9 mouse cellular contexts compared by ENCODE assay signal in the genomic region with DNA sequence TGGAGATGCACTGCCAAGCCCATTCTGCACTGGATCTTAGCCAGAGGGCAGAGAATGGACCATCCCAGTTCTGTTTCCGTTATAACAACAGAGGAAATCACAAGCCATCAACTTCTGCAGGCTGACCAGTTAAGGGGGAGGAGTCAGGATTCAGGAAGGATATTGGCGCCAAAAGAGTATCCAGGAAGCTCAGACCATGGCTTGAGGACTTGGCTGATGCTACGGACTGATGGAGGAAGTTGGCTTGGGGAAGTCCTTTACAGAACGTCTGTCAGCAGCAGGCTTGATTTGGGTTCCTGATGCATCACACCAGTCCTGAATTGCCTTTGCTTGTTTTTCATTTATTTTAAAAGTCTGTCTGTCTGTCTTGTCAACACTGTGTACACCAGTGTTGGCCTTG. TPM values are rescaled to one million over a fixed set of nuclear protein-coding genes. Genes with fewer than 3 reads are reported as not detected.
A peak's percentile ranks its signal among the peaks of the same experiment; 100 is the strongest.
DNase-seq lines count a peak whose midpoint lies in the region; ATAC-seq and TF ChIP-seq lines count a peak whose summit lies in the region.
"Had no signal": no experiment of that assay in that cellular context is flagged by ENCODE, and none has a peak within 500 bp of the region (broad histone marks: within the 10 kb centered on the region; RNA-seq: fewer than 3 reads in every experiment).

No protein-coding gene starts in this region.

- peaks cover 11% of the 10 kb centered on the region for H3K36me3 ChIP-seq in midbrain, embryonic 10.5 days
- H3K36me3 ChIP-seq in midbrain, embryonic 16.5 days (ENCODE audit: control insufficient read depth, insufficient read depth, low read length), result no peaks in the 10 kb centered on the region
- no peaks in the 10 kb centered on the region for H3K36me3 ChIP-seq in lung, embryonic 14.5 days (ENCODE audit: insufficient read depth)
- no peaks in the 10 kb centered on the region for H3K36me3 ChIP-seq in splenic B cell, adult 2 months (ENCODE audit: control insufficient read depth, insufficient read depth, low read length, poor library complexity, severe bottlenecking)
- H3K36me3 ChIP-seq in neural tube, embryonic 15.5 days, result peaks cover under 1% of the 10 kb centered on the region; the same call in 1 of the 2 replicates

- no peak overlapping the region for H3K4me2 ChIP-seq in midbrain, embryonic 16.5 days (ENCODE audit: low read length)
- H3K4me2 ChIP-seq in lung, embryonic 14.5 days, result no peak overlapping the region
- no peak overlapping the region for H3K4me2 ChIP-seq in neural tube, embryonic 15.5 days

- DNase-seq in adrenal gland, adult 2 months, result peak; percentile 48
- DNase-seq in adrenal gland, adult 8-10 months, result no peak
- DNase-seq in midbrain, embryonic 10.5 days (ENCODE audit: low spot score), result no peak
- DNase-seq in lung, embryonic 14.5 days, result peak; percentile 63
- DNase-seq in splenic B cell, adult 2 months (ENCODE audit: low read depth, low spot score), result peak; percentile 29

- H3K4me3 ChIP-seq in midbrain, embryonic 10.5 days, result 0 out of 2 replicates have a peak overlapping the region, but pooled peaks have one; percentile 96
- H3K4me3 ChIP-seq in midbrain, embryonic 16.5 days (ENCODE audit: low read depth, low read length), result no peak overlapping the region
- H3K4me3 ChIP-seq in lung, embryonic 14.5 days (ENCODE audit: low read depth, low read length), result no peak overlapping the region
- no peak overlapping the region for H3K4me3 ChIP-seq in neural tube, embryonic 15.5 days (replicated peaks)

- peaks cover 17% of the 10 kb centered on the region for H3K4me1 ChIP-seq in midbrain, embryonic 10.5 days
- H3K4me1 ChIP-seq in midbrain, embryonic 16.5 days (ENCODE audit: control insufficient read depth, insufficient read depth, low read length), result peaks cover 11% of the 10 kb centered on the region
- peaks cover 15% of the 10 kb centered on the region for H3K4me1 ChIP-seq in lung, embryonic 14.5 days (ENCODE audit: insufficient read depth)
- peaks cover 17% of the 10 kb centered on the region for H3K4me1 ChIP-seq in neural tube, embryonic 15.5 days

- no peak for TF ChIP-seq CTCF in lung, embryonic 14.5 days (IDR thresholded peaks at IDR 0.05; ENCODE audit: low read depth)

- 67% methylated on average over 4 of the region's 4 CpGs for WGBS in midbrain, embryonic 10.5 days
- WGBS in midbrain, embryonic 16.5 days, result 71% methylated on average over 4 of the region's 4 CpGs
- WGBS in lung, embryonic 14.5 days, result 46% methylated on average over 4 of the region's 4 CpGs
- 67% methylated on average over 4 of the region's 4 CpGs for WGBS in neural tube, embryonic 15.5 days

- no peaks in the 10 kb centered on the region for H3K9me3 ChIP-seq in midbrain, embryonic 10.5 days (replicated peaks)
- H3K9me3 ChIP-seq in midbrain, embryonic 16.5 days (replicated peaks; ENCODE audit: control insufficient read depth, low read length, poor library complexity, severe bottlenecking), result no peaks in the 10 kb centered on the region
- H3K9me3 ChIP-seq in lung, embryonic 14.5 days (ENCODE audit: low read depth, low read length), result no peaks in the 10 kb centered on the region
- H3K9me3 ChIP-seq in neural tube, embryonic 15.5 days (replicated peaks), result no peaks in the 10 kb centered on the region
- H3K9me3 ChIP-seq: limb, embryonic 12.5 days had no signal

- no peak overlapping the region for H3K9ac ChIP-seq in midbrain, embryonic 16.5 days (ENCODE audit: low read depth, low read length)
- H3K9ac ChIP-seq in lung, embryonic 14.5 days, result no peak overlapping the region
- no peak overlapping the region for H3K9ac ChIP-seq in neural tube, embryonic 15.5 days (replicated peaks)

- H3K27ac ChIP-seq in midbrain, embryonic 10.5 days (replicated peaks), result no peak overlapping the region
- H3K27ac ChIP-seq in midbrain, embryonic 16.5 days (ENCODE audit: low read length), result no peak overlapping the region
- H3K27ac ChIP-seq in lung, embryonic 14.5 days (ENCODE audit: low read depth), result no peak overlapping the region
- H3K27ac ChIP-seq in neural tube, embryonic 15.5 days (replicated peaks), result no peak overlapping the region
- H3K27ac ChIP-seq: limb, embryonic 12.5 days had no signal

- ATAC-seq in midbrain, embryonic 16.5 days, result no peak
- no peak for ATAC-seq in lung, embryonic 14.5 days (ENCODE audit: insufficient read depth)
- ATAC-seq in cerebellum, adult (ENCODE audit: insufficient number of reproducible peaks, low FRiP score, low TSS enrichment), result no peak
- ATAC-seq in neural tube, embryonic 15.5 days (ENCODE audit: low FRiP score), result no peak

- peaks cover 16% of the 10 kb centered on the region; the same call in 1 of the 2 replicates for H3K27me3 ChIP-seq in midbrain, embryonic 10.5 days (ENCODE audit: low read depth, poor library complexity, severe bottlenecking)
- H3K27me3 ChIP-seq in midbrain, embryonic 16.5 days (ENCODE audit: control insufficient read depth, insufficient read depth, low read depth, low read length), result peaks cover 8% of the 10 kb centered on the region; the same call in 1 of the 2 replicates
- H3K27me3 ChIP-seq in lung, embryonic 14.5 days (ENCODE audit: insufficient read depth, low read length), result peaks cover 3% of the 10 kb centered on the region; the same call in 1 of the 2 replicates
- no peaks in the 10 kb centered on the region for H3K27me3 ChIP-seq in splenic B cell, adult 2 months (ENCODE audit: control insufficient read depth, insufficient read depth, low read length, poor library complexity, severe bottlenecking)
- peaks cover 12% of the 10 kb centered on the region for H3K27me3 ChIP-seq in neural tube, embryonic 15.5 days (replicated peaks)

RNA-seq across cellular contexts. Expression of a gene that starts 1.2 kb away (rescaled TPM):
- total RNA-seq in adrenal gland, adult 2 months (2021), result 10 to 100 TPM; 30.7 to 35.6 TPM
- polyA plus RNA-seq in adrenal gland, adult 2 months (2012; rRNA removed), result 100 and 105 TPM in 2 replicates
- total RNA-seq in adrenal gland, adult 8-10 months (2022), result 10 to 100 TPM; 35.7 to 54.1 (median 50.0) TPM
- 69.4 and 74.0 TPM in 2 replicates for polyA plus RNA-seq in midbrain, embryonic 10.5 days (2016; fragmentation: Nextera tagmentation; extraction: Ambion mirVana)
- polyA plus RNA-seq in midbrain, embryonic 16.5 days (2015; fragmentation: Nextera tagmentation; extraction: Ambion mirVana), result 59.7 and 65.0 TPM in 2 replicates
- polyA plus RNA-seq in lung, embryonic 14.5 days (2014; fragmentation: Nextera tagmentation; extraction: Ambion mirVana), result 53.3 and 54.4 TPM in 2 replicates
- polyA plus RNA-seq in neural tube, embryonic 15.5 days (2015; fragmentation: Nextera tagmentation; extraction: Ambion mirVana), result 59.5 and 64.6 TPM in 2 replicates

RNA-seq across cellular contexts. Expression of a gene that starts 7.3 kb away (rescaled TPM):
- 1,000 to 10,000 TPM; 1,392 to 1,465 TPM for total RNA-seq in adrenal gland, adult 2 months (2021)
- polyA plus RNA-seq in adrenal gland, adult 2 months (2012; rRNA removed), result 4,067 and 4,322 TPM in 2 replicates
- 1,000 to 10,000 TPM; 1,169 to 1,386 (median 1,259) TPM for total RNA-seq in adrenal gland, adult 8-10 months (2022)
- 3,389 and 3,784 TPM in 2 replicates for polyA plus RNA-seq in midbrain, embryonic 10.5 days (2016; fragmentation: Nextera tagmentation; extraction: Ambion mirVana)
- polyA plus RNA-seq in midbrain, embryonic 16.5 days (2015; fragmentation: Nextera tagmentation; extraction: Ambion mirVana), result 1,781 and 1,796 TPM in 2 replicates
- polyA plus RNA-seq in lung, embryonic 14.5 days (2014; fragmentation: Nextera tagmentation; extraction: Ambion mirVana), result 5,317 and 5,483 TPM in 2 replicates
- 2,109 and 2,618 TPM in 2 replicates for polyA plus RNA-seq in neural tube, embryonic 15.5 days (2015; fragmentation: Nextera tagmentation; extraction: Ambion mirVana)

RNA-seq across cellular contexts. Expression of a gene that starts 12.0 kb away (rescaled TPM):
- under 1 TPM in 1 of 2 experiments, not detected in 1; 0.10 TPM for total RNA-seq in adrenal gland, adult 2 months (2021)
- polyA plus RNA-seq in adrenal gland, adult 2 months (2012; rRNA removed), result 0.12 and 0.26 TPM in 2 replicates
- not detected for total RNA-seq in adrenal gland, adult 8-10 months (2022)
- polyA plus RNA-seq in midbrain, embryonic 10.5 days (2016; fragmentation: Nextera tagmentation; extraction: Ambion mirVana), result 0.42 and 0.63 TPM in 2 replicates
- polyA plus RNA-seq in midbrain, embryonic 16.5 days (2015; fragmentation: Nextera tagmentation; extraction: Ambion mirVana), result 1.7 and 1.9 TPM in 2 replicates
- polyA plus RNA-seq in lung, embryonic 14.5 days (2014; fragmentation: Nextera tagmentation; extraction: Ambion mirVana), result 0.12 and 0.16 TPM in 2 replicates
- 3.0 and 3.3 TPM in 2 replicates for polyA plus RNA-seq in neural tube, embryonic 15.5 days (2015; fragmentation: Nextera tagmentation; extraction: Ambion mirVana)

RNA-seq across cellular contexts. Expression of a gene that starts 30.8 kb away (rescaled TPM):
- total RNA-seq in adrenal gland, adult 2 months (2021), result 10 to 100 TPM; 65.0 TPM
- polyA plus RNA-seq in adrenal gland, adult 2 months (2012; rRNA removed), result 52.5 and 58.3 TPM in 2 replicates
- 10 to 100 TPM; 48.5 to 68.7 (median 51.3) TPM for total RNA-seq in adrenal gland, adult 8-10 months (2022)
- 180 and 183 TPM in 2 replicates for polyA plus RNA-seq in midbrain, embryonic 10.5 days (2016; fragmentation: Nextera tagmentation; extraction: Ambion mirVana)
- polyA plus RNA-seq in midbrain, embryonic 16.5 days (2015; fragmentation: Nextera tagmentation; extraction: Ambion mirVana), result 167 and 182 TPM in 2 replicates
- polyA plus RNA-seq in lung, embryonic 14.5 days (2014; fragmentation: Nextera tagmentation; extraction: Ambion mirVana), result 121 and 125 TPM in 2 replicates
- 162 and 163 TPM in 2 replicates for polyA plus RNA-seq in neural tube, embryonic 15.5 days (2015; fragmentation: Nextera tagmentation; extraction: Ambion mirVana)

RNA-seq across cellular contexts. Expression of a gene that starts 41.5 kb away (rescaled TPM):
- total RNA-seq in adrenal gland, adult 2 months (2021), result 1 to 10 TPM; 1.6 to 5.0 TPM
- polyA plus RNA-seq in adrenal gland, adult 2 months (2012; rRNA removed), result 10.0 and 12.9 TPM in 2 replicates
- 1 to 10 TPM; 4.2 to 4.7 (median 4.4) TPM for total RNA-seq in adrenal gland, adult 8-10 months (2022)
- polyA plus RNA-seq in midbrain, embryonic 10.5 days (2016; fragmentation: Nextera tagmentation; extraction: Ambion mirVana), result 9.1 and 13.4 TPM in 2 replicates
- 15.4 and 16.1 TPM in 2 replicates for polyA plus RNA-seq in midbrain, embryonic 16.5 days (2015; fragmentation: Nextera tagmentation; extraction: Ambion mirVana)
- 0.54 and 0.72 TPM in 2 replicates for polyA plus RNA-seq in lung, embryonic 14.5 days (2014; fragmentation: Nextera tagmentation; extraction: Ambion mirVana)
- polyA plus RNA-seq in neural tube, embryonic 15.5 days (2015; fragmentation: Nextera tagmentation; extraction: Ambion mirVana), result 17.6 and 18.6 TPM in 2 replicates

Comparison
In these comparisons a context has a peak if more than half of its experiments do, and no peak if none do; other contexts are left out.
1. DNase-seq: peak in adrenal gland, adult 2 months (single experiment), lung, embryonic 14.5 days (single experiment) and splenic B cell, adult 2 months (single experiment); none in adrenal gland, adult 8-10 months (single experiment) and midbrain, embryonic 10.5 days (single experiment).